Mouse (Mus musculus): ENCODE measurements at regions not wholly inside any gene's neighbourhood (a gene's known extent, or its start where the extent isn't known, plus 50 kb on each side); places are given as distances from the start of the nearest gene placed in this dataset.

DNA sequence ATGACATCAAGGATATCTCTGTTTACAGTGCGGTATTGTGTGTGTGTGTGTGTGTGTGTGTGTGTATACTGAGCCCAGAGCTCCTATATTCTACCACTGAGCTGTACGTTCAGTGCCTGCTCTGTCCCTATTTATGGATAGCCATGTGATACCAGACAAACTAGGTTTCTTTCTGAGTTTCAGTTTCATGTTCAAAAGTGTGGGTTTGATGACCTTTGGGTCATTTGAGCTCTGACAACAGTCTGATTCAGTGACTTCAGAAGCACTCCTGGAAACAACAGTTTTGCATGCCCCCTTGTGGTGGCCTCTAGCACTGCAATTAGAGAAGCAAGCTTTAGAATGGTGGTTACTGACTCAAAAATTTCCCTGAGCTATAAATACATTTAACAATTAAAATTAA is 50.9 kb upstream of the Tent2 start:
- TF ChIP-seq POLR2A (IDR thresholded peaks at IDR 0.05; ENCODE audit: borderline replicate concordance, extremely low read depth, insufficient read depth, insufficient read length, poor library complexity, severe bottlenecking) = no peak
- peak; percentile 77 for TF ChIP-seq CTCF (IDR thresholded peaks at IDR 0.05; ENCODE audit: borderline replicate concordance, extremely low read depth, insufficient read depth, insufficient read length)
